Mouse (Mus musculus): ENCODE data around the gene Ccdc12. TPM values are rescaled to one million over a fixed set of nuclear protein-coding genes. Genes with fewer than 3 reads are reported as not detected.

The Ccdc12 gene
- polyA plus RNA-seq, 1 experiment from 2014 or later = 147 TPM

DNA sequence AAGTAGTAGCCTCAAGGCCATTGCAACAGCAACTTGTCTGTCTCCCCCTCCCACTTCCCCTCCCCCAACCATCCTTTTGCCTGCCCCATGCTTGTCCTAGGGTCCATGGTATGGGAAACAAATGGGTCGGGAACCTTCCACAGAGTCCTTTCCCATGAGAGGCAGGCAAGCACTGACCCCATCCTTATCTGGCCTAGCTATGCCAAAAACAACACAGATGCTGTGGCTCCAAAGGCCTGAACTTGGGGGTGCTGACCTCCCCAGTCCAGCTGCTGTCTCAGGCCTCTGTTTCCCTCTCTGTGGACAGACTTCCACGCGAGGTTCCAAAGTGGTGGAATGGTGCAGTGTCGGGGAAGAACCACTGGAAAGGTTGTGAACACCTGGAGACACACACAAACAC is 97.5 kb downstream of the Ccdc12 start:
- no peaks in the 10 kb centered on the region for H3K27me3 ChIP-seq (ENCODE audit: control insufficient read depth, insufficient read depth, low read length)
- H3K27ac ChIP-seq (ENCODE audit: low read length) = no peak overlapping the region
- H3K9me3 ChIP-seq (replicated peaks; ENCODE audit: control insufficient read depth, low read length) = no peaks in the 10 kb centered on the region
- 66% methylated on average over 4 of the region's 4 CpGs for WGBS
- peaks cover 23% of the 10 kb centered on the region for H3K4me1 ChIP-seq (ENCODE audit: control insufficient read depth, insufficient read depth, low read length)
- H3K4me2 ChIP-seq (ENCODE audit: low read depth, low read length) = no peak overlapping the region
- H3K4me3 ChIP-seq (ENCODE audit: low read length) = no peak overlapping the region
- ATAC-seq (replicated peaks; ENCODE audit: extremely low read depth, insufficient read depth, low FRiP score) = no peak; the same call in 1 of the 2 replicates
- no peak overlapping the region for H3K9ac ChIP-seq (ENCODE audit: low read length)
- H3K36me3 ChIP-seq (ENCODE audit: control insufficient read depth, insufficient read depth) = no peaks in the 10 kb centered on the region

DNA sequence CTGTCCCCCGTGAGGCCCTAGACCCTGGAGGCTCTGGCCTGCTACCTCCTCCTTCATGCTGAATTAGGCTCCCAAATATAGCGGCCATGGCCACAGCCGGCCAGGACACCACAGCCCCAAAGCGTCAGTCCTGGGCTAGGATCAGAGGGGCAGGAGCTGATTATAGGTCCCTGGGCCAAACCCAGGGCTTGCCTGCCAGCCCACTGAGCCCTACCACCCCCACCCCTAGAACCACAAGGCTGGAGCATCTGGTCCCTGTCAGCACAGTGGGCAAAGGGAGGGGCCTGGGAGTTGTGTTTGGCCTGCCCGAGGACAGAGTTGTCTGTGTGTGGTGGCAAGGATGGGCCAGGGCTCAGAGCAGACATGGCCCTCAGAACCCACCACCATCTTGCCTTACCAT is 101.5 kb downstream of the Ccdc12 start:
- Histone ChIP-seq H3K4me1 (ENCODE audit: control insufficient read depth, insufficient read depth, low read length) (peaks cover 17% of the 10 kb centered on the region), H3K27ac (ENCODE audit: low read length) (no peak overlapping the region), H3K9me3 (replicated peaks; ENCODE audit: control insufficient read depth, low read length) (no peaks in the 10 kb centered on the region), H3K4me3 (ENCODE audit: low read length) (no peak overlapping the region), H3K9ac (ENCODE audit: low read length) (no peak overlapping the region), H3K4me2 (ENCODE audit: low read depth, low read length) (no peak overlapping the region), H3K27me3 (ENCODE audit: control insufficient read depth, insufficient read depth, low read length) (no peaks in the 10 kb centered on the region), H3K36me3 (ENCODE audit: control insufficient read depth, insufficient read depth) (no peaks in the 10 kb centered on the region)
- 72% methylated on average over 5 of the region's 5 CpGs for WGBS
- ATAC-seq (replicated peaks; ENCODE audit: extremely low read depth, insufficient read depth, low FRiP score) = no peak

GRCm38 (mm10) chr9:110758605-110759004 is 102.3 kb downstream of the Ccdc12 start:
- Histone ChIP-seq H3K4me2 (ENCODE audit: low read depth, low read length) (no peak overlapping the region), H3K27ac (ENCODE audit: low read length) (no peak overlapping the region), H3K4me3 (ENCODE audit: low read length) (no peak overlapping the region), H3K9me3 (replicated peaks; ENCODE audit: control insufficient read depth, low read length) (no peaks in the 10 kb centered on the region), H3K4me1 (ENCODE audit: control insufficient read depth, insufficient read depth, low read length) (peaks cover 17% of the 10 kb centered on the region), H3K27me3 (ENCODE audit: control insufficient read depth, insufficient read depth, low read length) (no peaks in the 10 kb centered on the region), H3K9ac (ENCODE audit: low read length) (no peak overlapping the region), H3K36me3 (ENCODE audit: control insufficient read depth, insufficient read depth) (no peaks in the 10 kb centered on the region)
- no peak for ATAC-seq (replicated peaks; ENCODE audit: extremely low read depth, insufficient read depth, low FRiP score)
- WGBS = 46% methylated on average over 8 of the region's 8 CpGs

- Histone ChIP-seq H3K9me3 (replicated peaks; ENCODE audit: control insufficient read depth, low read length) (no peaks in the 10 kb centered on the region), H3K4me2 (ENCODE audit: low read depth, low read length) (no peak overlapping the region), H3K4me3 (ENCODE audit: low read length) (no peak overlapping the region), H3K27me3 (ENCODE audit: control insufficient read depth, insufficient read depth, low read length) (no peaks in the 10 kb centered on the region), H3K36me3 (ENCODE audit: control insufficient read depth, insufficient read depth) (no peaks in the 10 kb centered on the region), H3K4me1 (ENCODE audit: control insufficient read depth, insufficient read depth, low read length) (peaks cover 17% of the 10 kb centered on the region), H3K27ac (ENCODE audit: low read length) (no peak overlapping the region), H3K9ac (ENCODE audit: low read length) (no peak overlapping the region)
- 39% methylated on average over 2 of the region's 2 CpGs for WGBS
- ATAC-seq (replicated peaks; ENCODE audit: extremely low read depth, insufficient read depth, low FRiP score) = no peak
These were observed 103.0 kb downstream of the Ccdc12 start for GRCm38 (mm10) chr9:110759265-110759664.

- Histone ChIP-seq H3K4me1 (ENCODE audit: control insufficient read depth, insufficient read depth, low read length) (peaks cover 17% of the 10 kb centered on the region), H3K4me2 (ENCODE audit: low read depth, low read length) (no peak overlapping the region), H3K9me3 (replicated peaks; ENCODE audit: control insufficient read depth, low read length) (no peaks in the 10 kb centered on the region), H3K27ac (ENCODE audit: low read length) (no peak overlapping the region), H3K27me3 (ENCODE audit: control insufficient read depth, insufficient read depth, low read length) (no peaks in the 10 kb centered on the region), H3K9ac (ENCODE audit: low read length) (no peak overlapping the region), H3K36me3 (ENCODE audit: control insufficient read depth, insufficient read depth) (no peaks in the 10 kb centered on the region), H3K4me3 (ENCODE audit: low read length) (no peak overlapping the region)
- ATAC-seq (replicated peaks; ENCODE audit: extremely low read depth, insufficient read depth, low FRiP score) = no peak
- 83% methylated on average over 8 of the region's 8 CpGs for WGBS
These were observed 104.6 kb downstream of the Ccdc12 start for GRCm38 (mm10) chr9:110760886-110761285.

Small RNA genes within 50 kb of the gene (microRNA-seq; reads per million reads assigned to microRNA genes)
- not detected for gene Mir8107

Other genes with a start within 250 kb of the Ccdc12 start
- gene Ptpn23, start 248.3 kb upstream of the Ccdc12 start, polyA plus RNA-seq (2015; fragmentation: Nextera tagmentation; extraction: Ambion mirVana) = 11.3 and 12.0 TPM in 2 replicates
- 3.3 and 6.5 TPM in 2 replicates for gene Ngp, start 236.8 kb upstream of the Ccdc12 start, polyA plus RNA-seq (2015; fragmentation: Nextera tagmentation; extraction: Ambion mirVana)
- gene Klhl18, start 179.8 kb upstream of the Ccdc12 start, polyA plus RNA-seq (2015; fragmentation: Nextera tagmentation; extraction: Ambion mirVana) = 9.0 and 10.2 TPM in 2 replicates
- 0.84 and 1.2 TPM in 2 replicates for gene Kif9, start 179.5 kb upstream of the Ccdc12 start, polyA plus RNA-seq (2015; fragmentation: Nextera tagmentation; extraction: Ambion mirVana)
- 19.0 and 21.8 TPM in 2 replicates for gene Setd2, start 123.9 kb upstream of the Ccdc12 start, polyA plus RNA-seq (2015; fragmentation: Nextera tagmentation; extraction: Ambion mirVana)
- 16.4 and 17.2 TPM in 2 replicates for gene Nradd, start 32.1 kb upstream of the Ccdc12 start, polyA plus RNA-seq (2015; fragmentation: Nextera tagmentation; extraction: Ambion mirVana)
- 3.3 and 3.8 TPM in 2 replicates for gene Nbeal2, start 2.3 kb upstream of the Ccdc12 start, polyA plus RNA-seq (2015; fragmentation: Nextera tagmentation; extraction: Ambion mirVana)
- gene Myl3, start 85.4 kb downstream of the Ccdc12 start, polyA plus RNA-seq (2015; fragmentation: Nextera tagmentation; extraction: Ambion mirVana) = 4,391 and 5,295 TPM in 2 replicates
- 21.0 and 26.3 TPM in 2 replicates for gene Pth1r, start 90.6 kb downstream of the Ccdc12 start, polyA plus RNA-seq (2015; fragmentation: Nextera tagmentation; extraction: Ambion mirVana)
- gene Prss42, start 141.7 kb downstream of the Ccdc12 start, polyA plus RNA-seq (2015; fragmentation: Nextera tagmentation; extraction: Ambion mirVana) = 0.15 TPM in 1 of 2 replicates, not detected in the other
- gene Prss44, start 157.5 kb downstream of the Ccdc12 start, polyA plus RNA-seq (2015; fragmentation: Nextera tagmentation; extraction: Ambion mirVana) = not detected in 2 replicates
- gene Prss43, start 170.2 kb downstream of the Ccdc12 start, polyA plus RNA-seq (2015; fragmentation: Nextera tagmentation; extraction: Ambion mirVana) = not detected in 2 replicates
- 0.26 TPM in 1 of 2 replicates, not detected in the other for gene Prss45, start 178.1 kb downstream of the Ccdc12 start, polyA plus RNA-seq (2015; fragmentation: Nextera tagmentation; extraction: Ambion mirVana)
- not detected in 2 replicates for gene Prss46, start 188.0 kb downstream of the Ccdc12 start, polyA plus RNA-seq (2015; fragmentation: Nextera tagmentation; extraction: Ambion mirVana)
- gene Prss50, start 201.5 kb downstream of the Ccdc12 start, polyA plus RNA-seq (2015; fragmentation: Nextera tagmentation; extraction: Ambion mirVana) = not detected in 2 replicates
- 3.1 and 4.4 TPM in 2 replicates for gene Als2cl, start 223.4 kb downstream of the Ccdc12 start, polyA plus RNA-seq (2015; fragmentation: Nextera tagmentation; extraction: Ambion mirVana)
- 1.2 and 1.7 TPM in 2 replicates for gene Tmie, start 223.6 kb downstream of the Ccdc12 start, polyA plus RNA-seq (2015; fragmentation: Nextera tagmentation; extraction: Ambion mirVana)

Measured in heart, embryonic 16.5 days (tissue).